Mouse (Mus musculus) kidney, embryonic 14.5 days (tissue): ENCODE data around the gene Taok1. TPM values are rescaled to one million over a fixed set of nuclear protein-coding genes. Genes with fewer than 3 reads are reported as not detected.
A peak's percentile ranks its signal among the peaks of the same experiment; 100 is the strongest.

Experiments
- ATAC-seq: fragments of 200-750 bp; cut with Nextera tagmentation; 2 replicates; pipeline ENCODE4 v1.8.0; 2017; ENCODE audit warnings: moderate number of reproducible peaks, mild to moderate bottlenecking, moderate TSS enrichment, moderate library complexity; ENCODE audit not compliant: low FRiP score, low TSS enrichment
- H3K27ac ChIP-seq: fragments of 300-500 bp; sonication (generic); 2 replicates; pipeline ENCODE4 v1.5.1; 2014; ENCODE audit warnings: low read depth, mild to moderate bottlenecking, low read length, moderate library complexity, mixed read lengths
- H3K27me3 ChIP-seq: fragments of 300-500 bp; sonication (generic); 2 replicates; pipeline ENCODE4 v1.6.1; 2014; ENCODE audit warnings: mild to moderate bottlenecking, low read length; ENCODE audit not compliant: control insufficient read depth, insufficient read depth
- H3K36me3 ChIP-seq: fragments of 300-500 bp; sonication (generic); 2 replicates; pipeline ENCODE4 v1.6.1; 2014; ENCODE audit warnings: low read length, mixed read lengths; ENCODE audit not compliant: control insufficient read depth, insufficient read depth
- H3K4me1 ChIP-seq: fragments of 300-500 bp; sonication (generic); 2 replicates; pipeline ENCODE4 v1.6.1; 2014; ENCODE audit warnings: low read length, mixed read lengths; ENCODE audit not compliant: control insufficient read depth, insufficient read depth
- H3K4me2 ChIP-seq: fragments of 300-500 bp; sonication (generic); replicated peaks from 2 replicates; pipeline ENCODE4 v1.6.1; 2014; ENCODE audit warnings: low read depth, mild to moderate bottlenecking, low read length
- H3K4me3 ChIP-seq: fragments of 300-500 bp; sonication (generic); 2 replicates; pipeline ENCODE4 v1.5.1; 2014; ENCODE audit warnings: mild to moderate bottlenecking, low read length
- H3K9ac ChIP-seq: fragments of 300-500 bp; sonication (generic); 2 replicates; pipeline ENCODE4 v1.6.1; 2014; ENCODE audit warnings: low read depth, mild to moderate bottlenecking, low read length, moderate library complexity
- H3K9me3 ChIP-seq: fragments of 300-500 bp; sonication (generic); 2 replicates; pipeline ENCODE4 v1.6.1; 2016; ENCODE audit warnings: low read length; ENCODE audit not compliant: control insufficient read depth
- WGBS: fragments of 180-500 bp; shearing (Covaris S2); extraction: QIAGEN DNeasy Blood & Tissue Kit; methylation state at CpG from one replicate; pipeline ENCODE4 v1.1.7; 2014; 5-methylcytosine and 5-hydroxymethylcytosine counted together
- polyA plus RNA-seq: library from polyadenylated mRNA; unstranded; fragments of >200 nt; fragmentation: Nextera tagmentation; extraction: Ambion mirVana; gene quantifications from 2 replicates; pipeline ENCODE4 v1.2.1, GENCODE M21; 2014

Taok1 gene
- polyA plus RNA-seq, 1 experiment from 2014 or later: 23.7 TPM

GRCm38 (mm10) chr11:77498261-77499139, 109.1 kb downstream of the Taok1 start:
- Histone ChIP-seq H3K36me3 (peaks cover 42% of the 10 kb centered on the region), H3K4me3 (no peak overlapping the region), H3K9ac (no peak overlapping the region), H3K27ac (peak overlapping the region; percentile 44), H3K4me2 (no peak overlapping the region), H3K27me3 (no peaks in the 10 kb centered on the region), H3K9me3 (no peaks in the 10 kb centered on the region), H3K4me1 (peaks cover 38% of the 10 kb centered on the region)
- WGBS: 84% methylated on average over 12 of the region's 12 CpGs
- no peak for ATAC-seq

- no peak for ATAC-seq
- Histone ChIP-seq H3K4me1 (peaks cover 38% of the 10 kb centered on the region), H3K4me2 (no peak overlapping the region), H3K27me3 (no peaks in the 10 kb centered on the region), H3K4me3 (no peak overlapping the region), H3K27ac (peak overlapping the region; percentile 44; the same call in 1 of the 2 replicates), H3K36me3 (peaks cover 36% of the 10 kb centered on the region), H3K9ac (no peak overlapping the region), H3K9me3 (no peaks in the 10 kb centered on the region)
- 51% methylated on average over 4 of the region's 4 CpGs for WGBS
Observed at GRCm38 (mm10) chr11:77497851-77498250, 109.8 kb downstream of the Taok1 start.

- WGBS: 27% methylated on average over 6 of the region's 6 CpGs
Observed at GRCm38 (mm10) chr11:77497341-77497756, 110.3 kb downstream of the Taok1 start.

GRCm38 (mm10) chr11:77495507-77495906, 112.1 kb downstream of the Taok1 start:
- no peaks in the 10 kb centered on the region for H3K27me3 ChIP-seq
- peak overlapping the region; percentile 3; the same call in 1 of the 2 replicates for H3K4me2 ChIP-seq
- peaks cover 52% of the 10 kb centered on the region for H3K4me1 ChIP-seq
- 0 out of 2 replicates have a peak overlapping the region, but pooled peaks have one; percentile 12 for H3K9ac ChIP-seq
- H3K27ac ChIP-seq: no peak overlapping the region
- H3K9me3 ChIP-seq: no peaks in the 10 kb centered on the region
- ATAC-seq: no peak
- no peak overlapping the region for H3K4me3 ChIP-seq
- H3K36me3 ChIP-seq: peaks cover 15% of the 10 kb centered on the region; the same call in 1 of the 2 replicates

More at GRCm38 (mm10) chr11:77497341-77497756, 110.3 kb downstream of the Taok1 start:
- Histone ChIP-seq H3K36me3 (peaks cover 31% of the 10 kb centered on the region; the same call in 1 of the 2 replicates), H3K9me3 (no peaks in the 10 kb centered on the region), H3K27ac (peak overlapping the region; percentile 77), H3K4me3 (no peak overlapping the region), H3K27me3 (no peaks in the 10 kb centered on the region), H3K4me1 (peaks cover 40% of the 10 kb centered on the region), H3K9ac (peak overlapping the region; percentile 13; the same call in 1 of the 2 replicates), H3K4me2 (no peak overlapping the region)
- no peak for ATAC-seq

- Histone ChIP-seq H3K4me2 (peak overlapping the region; percentile 95), H3K9ac (peak overlapping the region; percentile 93; the same call in 1 of the 2 replicates), H3K27me3 (no peaks in the 10 kb centered on the region), H3K9me3 (no peaks in the 10 kb centered on the region), H3K4me1 (peaks cover 57% of the 10 kb centered on the region), H3K4me3 (peak overlapping the region; percentile 89; the same call in 1 of the 2 replicates), H3K36me3 (peaks cover 9% of the 10 kb centered on the region; the same call in 1 of the 2 replicates), H3K27ac (no peak overlapping the region)
- no peak for ATAC-seq
- 59% methylated on average over 6 of the region's 6 CpGs for WGBS
Observed at GRCm38 (mm10) chr11:77494782-77495181, 112.8 kb downstream of the Taok1 start.

- H3K4me1 ChIP-seq: peaks cover 57% of the 10 kb centered on the region
- no peak for ATAC-seq
Observed at GRCm38 (mm10) chr11:77494344-77494676, 113.3 kb downstream of the Taok1 start.

GRCm38 (mm10) chr11:77493512-77494343, 113.9 kb downstream of the Taok1 start, which contains the start of gene Git1:
Gene Git1, plus strand, starts transcription at chr11:77493562.
- peaks cover 59% of the 10 kb centered on the region for H3K4me1 ChIP-seq
- no peaks in the 10 kb centered on the region for H3K27me3 ChIP-seq
- no peak for ATAC-seq
- peak within 1 kb of the TSS; percentile 87 for H3K27ac ChIP-seq
- 0 out of 2 replicates have a peak, but pooled peaks cover under 1% of the 10 kb centered on the region for H3K36me3 ChIP-seq
- H3K9me3 ChIP-seq: no peaks in the 10 kb centered on the region
- peak within 1 kb of the TSS; percentile 93 for H3K9ac ChIP-seq
- peak within 1 kb of the TSS; percentile 95 for H3K4me2 ChIP-seq
- 2% methylated on average over 40 of the region's 74 CpGs for WGBS
- peak within 1 kb of the TSS; percentile 89 for H3K4me3 ChIP-seq

More at GRCm38 (mm10) chr11:77494344-77494676, 113.3 kb downstream of the Taok1 start:
- H3K9ac ChIP-seq: peak overlapping the region; percentile 93
- peak overlapping the region; percentile 89 for H3K4me3 ChIP-seq
- H3K9me3 ChIP-seq: no peaks in the 10 kb centered on the region
- WGBS: 26% methylated on average over 4 of the region's 4 CpGs
- no peaks in the 10 kb centered on the region for H3K27me3 ChIP-seq
- peak overlapping the region; percentile 95 for H3K4me2 ChIP-seq
- peaks cover 4% of the 10 kb centered on the region; the same call in 1 of the 2 replicates for H3K36me3 ChIP-seq
- peak overlapping the region; percentile 82 for H3K27ac ChIP-seq

- Histone ChIP-seq H3K36me3 (no peaks in the 10 kb centered on the region), H3K27ac (peak overlapping the region; percentile 78), H3K27me3 (no peaks in the 10 kb centered on the region), H3K9ac (peak overlapping the region; percentile 93), H3K4me3 (peak overlapping the region; percentile 89), H3K4me1 (peaks cover 60% of the 10 kb centered on the region), H3K4me2 (peak overlapping the region; percentile 95), H3K9me3 (no peaks in the 10 kb centered on the region)
- WGBS: under 1% methylated on average over 27 of the region's 32 CpGs
- peak; percentile 73 for ATAC-seq
Observed at GRCm38 (mm10) chr11:77492911-77493332, 114.7 kb downstream of the Taok1 start.
